Mouse (Mus musculus) thymus, adult 2 months (tissue): Measurements from ENCODE around the gene Hps5.

Experiments
- CTCF ChIP-seq: fragments of 200-500 bp; IDR thresholded peaks from 2 replicates; pipeline ENCODE4 v1.5.1; 2012; ENCODE audit warnings: mild to moderate bottlenecking, control low read depth, low read length, moderate library complexity, borderline replicate concordance; ENCODE audit not compliant: control insufficient read depth, poor library complexity, insufficient read depth; ENCODE audit errors: extremely low read depth
- POLR2A ChIP-seq: fragments of 200-500 bp; IDR thresholded peaks from 2 replicates; pipeline ENCODE4 v1.6.1; 2012; ENCODE audit warnings: mild to moderate bottlenecking, low read length, control low read depth, moderate library complexity; ENCODE audit not compliant: control insufficient read depth, poor library complexity, insufficient read depth; ENCODE audit errors: extremely low read depth

DNA sequence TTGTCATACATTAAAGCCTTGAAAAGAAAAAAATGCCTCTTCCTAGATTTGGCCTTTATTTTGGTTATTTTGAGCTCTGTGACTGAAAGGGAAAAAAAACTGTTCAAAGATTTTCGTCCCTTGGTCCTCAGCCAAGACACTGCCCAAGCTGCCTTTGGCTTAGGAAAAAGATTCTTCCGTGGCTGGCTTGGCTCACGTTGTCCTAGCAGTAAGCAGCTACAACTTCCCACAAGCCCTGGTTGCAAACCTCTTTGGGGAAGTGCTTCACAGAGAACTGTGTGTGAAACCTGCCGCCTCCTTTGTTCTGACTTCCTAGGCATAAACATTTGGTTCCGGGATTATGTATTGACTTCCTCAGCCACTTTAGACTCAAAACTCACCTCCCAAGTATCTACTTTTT is 79.0 kb downstream of the Hps5 start:
- no peak for TF ChIP-seq POLR2A
- no peak for TF ChIP-seq CTCF
